Mouse (Mus musculus): ENCODE measurements around the gene Spata46.
A peak's percentile ranks its signal among the peaks of the same experiment; 100 is the strongest.

Gene Spata46

DNA sequence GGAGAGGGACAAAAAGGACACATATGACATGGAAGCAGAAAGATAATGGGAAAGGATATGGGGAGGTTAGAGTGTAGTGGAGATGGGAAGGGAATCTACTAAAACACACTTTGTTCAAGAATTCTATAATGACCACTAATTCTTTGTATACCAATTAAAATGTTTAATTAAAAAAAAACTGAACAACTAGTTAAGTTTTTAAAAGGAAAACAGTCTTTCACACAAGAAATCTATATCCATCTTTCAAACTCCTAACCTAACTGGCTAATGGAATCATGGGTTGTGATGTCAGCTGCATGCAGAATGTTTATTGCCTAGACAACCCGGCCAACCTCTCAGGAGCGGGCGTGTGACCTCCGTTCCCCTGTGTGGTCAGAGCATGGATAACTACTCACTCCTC lies at the start of gene Spata46:
Gene Spata46 (plus strand): TSS at position 301 of the 400 bp plus-strand sequence.
- no peak for DNase-seq (ENCODE audit: low spot score in 2 of 2)

DNA sequence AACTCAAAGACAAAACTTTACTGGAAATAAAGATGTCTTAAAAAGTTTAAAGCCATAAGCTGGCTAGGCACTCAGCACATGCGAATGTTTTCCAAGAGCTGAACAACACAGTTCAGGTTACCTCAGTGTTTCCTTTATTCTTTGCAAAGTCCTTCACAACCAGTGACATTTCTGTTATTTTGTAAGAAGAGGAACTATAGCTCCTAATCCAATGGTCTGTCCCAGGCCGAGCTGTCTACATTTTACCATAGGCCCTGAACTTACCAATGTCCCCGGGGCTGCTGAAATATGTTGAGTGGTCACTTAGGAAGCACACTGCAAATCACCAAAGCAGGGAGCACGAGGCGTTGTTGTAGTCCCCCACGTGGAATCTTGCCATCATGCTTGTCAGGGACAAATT lies 38.3 kb upstream of the Spata46 start:
- no peak for DNase-seq (ENCODE audit: low spot score in 2 of 2)

DNA sequence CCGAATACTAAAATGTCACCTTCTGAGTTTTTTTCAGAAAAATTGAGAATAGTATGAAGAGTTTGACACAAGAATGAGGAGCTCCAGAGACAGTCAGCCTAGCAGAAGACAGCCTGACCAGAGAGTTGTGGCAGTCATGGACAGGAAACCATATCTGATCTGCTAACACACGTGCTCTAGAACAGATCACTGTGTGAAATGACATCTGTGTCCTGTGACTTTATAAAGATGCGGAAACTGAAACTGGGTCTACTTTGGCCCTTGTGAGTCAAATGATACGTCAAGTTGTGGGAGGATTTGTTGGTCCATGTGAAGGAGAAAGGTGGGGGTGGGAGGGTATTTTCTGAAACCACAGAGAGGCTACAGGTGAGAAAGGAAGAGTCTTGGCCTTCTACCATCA lies 37.9 kb upstream of the Spata46 start:
- no peak for DNase-seq (ENCODE audit: low spot score in 2 of 2)

DNA sequence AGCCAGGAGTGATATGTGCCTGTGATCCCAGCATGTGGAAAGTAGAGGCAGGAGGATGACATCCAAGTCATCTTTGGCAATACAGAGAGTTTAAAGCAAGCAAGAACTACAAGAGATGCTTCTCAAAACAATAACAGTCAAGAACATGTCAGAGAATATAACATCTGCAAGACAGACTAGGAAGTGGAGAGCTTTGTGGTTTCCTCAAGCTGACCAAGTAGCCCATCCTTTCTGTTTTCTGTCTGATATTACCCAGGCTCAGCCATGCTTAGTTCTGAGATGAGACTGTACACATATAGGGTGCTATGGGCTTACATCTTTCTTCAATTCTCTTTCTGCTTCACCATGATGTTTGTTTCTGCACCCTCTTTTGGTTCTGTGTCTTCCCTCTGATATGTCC lies 35.4 kb upstream of the Spata46 start:
- no peak for DNase-seq (ENCODE audit: low spot score in 2 of 2)

DNA sequence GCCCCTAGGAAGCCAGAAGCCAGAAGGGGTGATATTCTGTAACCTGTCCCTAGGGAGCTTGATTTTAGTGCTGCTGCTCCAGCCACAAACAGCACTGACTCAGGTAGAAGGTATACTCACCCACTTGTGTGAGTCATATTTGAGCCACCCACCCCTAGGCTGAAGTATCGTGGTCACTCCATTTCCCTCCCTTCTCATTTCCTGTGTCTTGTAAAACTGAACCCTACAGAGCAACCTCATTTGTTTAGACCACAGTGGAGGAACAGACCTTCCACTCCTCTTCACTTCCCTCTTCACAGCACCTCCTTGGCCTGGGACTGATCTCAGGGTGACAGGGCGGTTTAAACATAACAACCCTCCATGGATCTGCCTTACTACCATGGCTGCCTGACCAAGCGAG lies 31.6 kb upstream of the Spata46 start, which contains the start of gene Sh2d1b1:
Gene Sh2d1b1 (plus strand): TSS at position 305 of the 400 bp plus-strand sequence.
- no peak for DNase-seq (ENCODE audit: low spot score in 2 of 2)

DNA sequence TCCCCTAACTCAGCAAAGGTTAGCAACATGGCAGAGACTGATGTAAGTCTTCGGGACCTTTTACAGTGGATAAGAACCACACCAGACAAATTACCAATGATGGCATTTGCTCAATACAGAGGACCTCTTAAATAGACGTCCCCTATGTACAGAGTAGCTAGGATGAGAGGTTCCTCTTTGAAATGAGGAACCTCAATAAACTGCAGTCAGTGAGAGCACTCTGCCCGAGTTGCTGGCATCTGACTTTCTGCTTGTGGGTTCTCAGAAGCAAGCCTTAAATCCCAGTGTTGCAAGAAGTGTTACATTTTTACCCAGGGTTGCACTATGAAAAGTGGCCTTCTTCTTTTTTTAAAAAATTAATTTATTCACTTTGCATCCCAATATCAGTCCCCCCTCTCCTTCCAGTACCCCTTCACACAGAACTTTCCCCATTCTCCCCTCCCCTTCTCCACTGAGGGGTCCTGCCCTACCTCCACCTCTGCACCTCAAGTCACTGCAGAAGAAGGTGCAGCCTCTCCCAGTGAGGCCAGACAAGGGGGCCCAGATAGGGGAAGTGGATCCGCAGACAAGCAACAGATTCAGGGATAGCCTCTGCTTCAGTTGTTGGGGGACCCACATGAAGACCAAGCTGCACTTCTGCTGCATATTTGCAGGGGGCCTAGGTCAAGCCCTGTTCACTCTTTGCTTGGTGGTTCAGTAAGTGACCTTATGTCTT lies 26.0 kb upstream of the Spata46 start:
- no peak for DNase-seq (ENCODE audit: low spot score in 2 of 2)

DNA sequence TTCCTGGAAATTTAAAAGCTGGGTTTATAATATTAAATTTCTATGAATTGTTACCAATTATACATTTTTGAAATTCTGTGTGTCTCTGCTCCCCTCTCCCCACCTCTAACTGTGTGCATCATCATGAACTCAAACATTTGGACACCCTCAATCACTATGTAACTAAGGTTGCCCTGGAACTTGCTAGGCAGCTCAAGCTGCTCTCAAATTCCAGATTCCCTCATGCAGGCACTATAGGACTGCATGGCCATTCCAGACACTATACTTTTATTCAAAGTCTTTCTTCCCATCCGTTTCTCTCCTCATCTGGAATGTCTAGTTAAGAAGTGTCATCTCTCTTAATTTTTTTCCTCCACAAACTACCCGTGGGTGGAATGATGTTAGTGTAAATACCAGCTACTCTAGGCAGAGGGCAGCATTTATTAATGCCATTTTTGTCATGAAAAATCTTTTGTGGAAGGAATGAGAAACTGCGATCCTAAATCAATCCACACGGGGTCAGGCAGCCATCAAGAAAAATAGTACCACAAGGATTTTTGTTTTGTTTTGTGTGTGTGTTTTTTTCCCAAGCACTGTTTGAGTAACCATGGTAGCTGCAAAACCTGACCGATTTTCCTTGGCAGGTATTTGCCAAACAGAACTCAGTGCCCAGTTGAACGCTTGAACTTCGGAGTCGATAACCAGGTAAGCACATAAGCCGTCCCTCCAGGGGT lies 16.2 kb upstream of the Spata46 start:
- peak in 1 of 2 experiments; percentile 25 for DNase-seq (ENCODE audit: low spot score in 2 of 2)

DNA sequence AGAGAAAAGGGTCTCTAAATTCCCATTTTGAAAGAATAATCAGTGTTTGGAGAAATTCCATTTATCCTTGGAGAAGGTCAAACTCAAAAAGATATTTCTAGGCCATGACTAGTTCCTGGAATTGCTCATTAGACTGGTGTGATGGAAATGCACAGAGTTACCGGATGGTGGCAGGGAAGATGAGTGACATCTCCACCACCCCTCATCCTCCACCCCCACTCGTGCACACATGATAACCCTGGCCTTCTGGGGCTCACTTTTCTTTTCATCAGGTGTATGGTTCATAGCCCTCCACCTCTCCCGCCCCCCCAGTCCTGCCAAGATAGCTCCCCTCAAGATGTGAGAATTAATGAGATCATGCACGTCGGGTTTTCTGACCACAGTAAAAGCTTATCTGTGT lies 15.3 kb upstream of the Spata46 start:
- no peak for DNase-seq (ENCODE audit: low spot score in 2 of 2)

DNA sequence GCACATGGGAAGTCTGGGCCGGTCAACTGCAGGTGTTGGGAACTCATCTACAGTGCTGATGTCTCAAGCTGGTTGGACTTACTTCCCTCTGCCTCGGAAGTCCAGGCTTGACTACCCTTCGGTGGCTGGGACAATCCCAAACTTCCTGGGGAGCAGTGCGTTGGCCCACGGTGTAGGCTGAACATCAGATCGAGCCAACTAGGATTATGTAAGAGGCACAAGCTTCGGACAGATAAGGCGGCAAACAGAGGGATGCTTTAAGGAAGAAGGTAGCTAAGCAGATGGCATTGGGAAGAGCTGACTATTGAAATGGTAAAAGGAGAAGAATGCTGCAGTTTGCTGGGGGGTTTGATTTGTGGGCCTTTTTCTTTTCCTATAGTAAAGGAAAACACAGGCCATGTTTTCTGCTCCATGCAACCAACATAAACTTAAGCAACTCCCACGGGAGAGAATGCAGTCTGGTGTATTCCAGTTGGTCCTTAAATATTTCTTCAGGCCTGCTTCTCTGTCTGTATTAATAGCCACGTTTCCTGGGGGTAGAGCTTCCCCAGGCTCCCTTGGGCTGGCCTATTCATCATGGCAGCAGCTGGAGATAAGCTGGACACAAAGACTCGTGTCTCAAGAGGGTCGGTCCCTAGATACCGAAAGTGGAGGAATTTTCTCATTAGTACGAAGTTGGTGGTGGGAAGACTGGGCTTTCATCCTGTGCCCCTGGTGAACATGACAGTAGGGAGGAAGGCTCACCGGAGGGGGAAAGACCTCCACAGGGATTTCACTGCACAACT lies 13.6 kb upstream of the Spata46 start:
- DNase-seq (ENCODE audit: low spot score in 2 of 2) = no peak

DNA sequence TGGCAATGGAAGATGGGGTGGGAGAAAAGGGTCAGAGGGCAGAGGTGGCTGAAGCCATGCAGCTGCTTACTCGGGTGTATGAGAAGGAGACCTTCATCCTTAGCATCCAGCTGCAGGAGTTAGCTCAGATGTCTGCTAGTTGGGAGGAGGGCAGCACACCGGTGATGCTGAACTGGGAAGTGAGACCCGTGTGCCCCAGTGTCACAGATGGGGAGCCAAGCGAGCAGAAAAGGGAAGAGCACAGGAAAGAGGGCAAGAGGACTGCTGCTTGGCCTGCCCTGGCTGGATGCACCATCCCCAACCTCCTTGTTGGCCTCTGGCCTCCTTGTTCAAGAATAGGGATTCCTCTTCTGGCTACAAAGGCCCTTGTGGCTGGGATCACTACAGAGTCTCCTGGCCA lies 9.1 kb upstream of the Spata46 start:
- no peak for DNase-seq (ENCODE audit: low spot score in 2 of 2)

DNA sequence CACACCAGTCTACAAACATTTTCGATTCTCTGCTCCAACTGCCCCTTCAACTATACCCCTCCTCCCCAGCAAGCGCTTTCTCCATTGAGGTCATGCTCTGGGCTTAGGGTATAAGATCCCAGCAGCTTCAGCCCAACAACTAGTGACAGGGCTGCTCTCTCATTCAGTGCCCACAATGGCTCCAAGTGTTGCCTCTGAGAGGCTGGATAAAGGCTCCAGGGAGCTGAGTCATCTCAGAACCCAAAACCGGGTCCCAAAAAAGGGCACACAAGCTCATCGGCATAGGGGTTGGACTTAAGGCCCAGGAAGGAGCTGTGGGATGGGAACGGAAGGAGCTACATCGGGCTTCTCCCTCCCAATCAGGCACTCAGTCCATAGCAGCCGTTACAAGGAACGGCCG lies 6.9 kb upstream of the Spata46 start:
- no peak for DNase-seq (ENCODE audit: low spot score in 2 of 2)

DNA sequence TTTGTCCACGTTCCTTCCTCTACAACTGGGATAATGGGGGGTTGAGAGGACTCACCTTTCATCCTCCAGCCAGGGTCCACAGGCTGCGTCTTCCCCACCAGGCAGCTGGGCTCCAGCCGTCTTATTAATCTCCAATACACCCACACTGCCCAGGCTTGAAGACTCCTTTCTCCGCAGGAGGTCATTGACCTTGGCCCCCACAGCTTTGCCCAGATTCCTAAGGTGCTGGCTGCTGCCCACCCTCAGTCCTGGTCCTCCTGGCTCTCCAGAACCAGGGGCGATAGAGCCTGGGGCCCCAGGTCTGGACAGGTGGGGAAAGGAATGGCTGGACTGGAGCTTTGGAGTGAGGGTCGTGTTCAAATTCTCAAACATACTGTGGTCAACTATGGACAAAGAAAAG lies 6.1 kb upstream of the Spata46 start:
- DNase-seq (ENCODE audit: low spot score in 2 of 2) = no peak

DNA sequence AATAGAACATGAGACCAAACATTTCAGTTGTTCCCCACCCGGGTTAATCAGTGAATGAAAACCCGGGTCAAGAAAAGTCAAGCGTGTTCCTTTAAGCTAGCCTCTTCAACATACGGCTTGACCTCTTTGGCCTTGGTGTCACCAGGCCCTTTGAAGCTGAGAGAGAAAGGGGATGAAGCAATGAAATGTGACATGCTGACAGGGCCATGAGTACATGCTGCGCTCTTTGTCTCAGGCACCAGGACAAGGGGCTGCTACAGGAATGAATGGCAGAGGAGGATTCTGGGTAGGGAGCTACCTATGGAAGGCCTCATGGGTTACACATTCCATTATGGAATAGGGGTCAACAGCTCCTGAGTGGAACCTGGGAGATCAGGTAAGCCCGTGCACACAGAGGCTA lies 5.5 kb upstream of the Spata46 start:
- DNase-seq (ENCODE audit: low spot score in 2 of 2) = no peak

DNA sequence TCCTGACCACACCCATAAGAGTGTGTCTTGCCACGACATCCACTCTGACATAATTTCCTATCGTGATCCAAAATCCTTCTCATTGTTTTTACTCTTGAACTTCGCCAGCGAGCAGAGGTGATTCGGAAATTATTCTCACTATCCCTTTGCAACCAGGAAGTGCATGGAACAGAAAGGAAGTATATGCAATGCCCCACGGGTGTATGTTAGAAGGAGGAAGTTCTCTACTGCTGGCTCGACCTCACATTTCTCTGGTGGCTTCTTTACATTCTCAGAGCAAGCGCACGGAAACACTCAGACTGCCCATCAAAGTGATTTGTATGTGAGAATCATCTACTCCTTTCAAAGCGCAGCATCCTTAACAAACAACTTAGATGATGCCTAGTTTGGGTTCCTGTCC lies 3.6 kb upstream of the Spata46 start:
- DNase-seq (ENCODE audit: low spot score in 2 of 2) = no peak

DNA sequence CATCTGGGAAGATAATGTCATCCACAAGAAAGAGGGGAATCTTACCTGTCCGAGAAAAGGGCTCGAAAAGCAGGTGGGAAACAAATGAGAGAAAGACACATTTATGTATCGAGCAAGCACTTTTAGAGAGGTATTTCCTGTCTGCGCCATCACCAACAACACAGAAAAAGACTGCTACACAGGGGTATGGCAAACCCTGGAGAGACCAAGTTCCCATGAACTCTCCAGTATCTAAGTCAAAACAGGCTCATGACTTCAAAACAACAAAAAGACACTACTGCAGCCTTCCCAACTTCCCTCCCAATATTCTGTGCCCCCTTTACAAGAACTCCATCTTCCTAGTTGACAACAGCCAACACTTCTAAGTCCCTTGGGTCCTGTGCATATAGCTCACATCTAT lies 2.4 kb upstream of the Spata46 start, which contains the start of gene Gm7694:
Gene Gm7694 (minus strand): TSS at position 101 of the 400 bp plus-strand sequence.
- DNase-seq (ENCODE audit: low spot score in 2 of 2) = no peak

DNA sequence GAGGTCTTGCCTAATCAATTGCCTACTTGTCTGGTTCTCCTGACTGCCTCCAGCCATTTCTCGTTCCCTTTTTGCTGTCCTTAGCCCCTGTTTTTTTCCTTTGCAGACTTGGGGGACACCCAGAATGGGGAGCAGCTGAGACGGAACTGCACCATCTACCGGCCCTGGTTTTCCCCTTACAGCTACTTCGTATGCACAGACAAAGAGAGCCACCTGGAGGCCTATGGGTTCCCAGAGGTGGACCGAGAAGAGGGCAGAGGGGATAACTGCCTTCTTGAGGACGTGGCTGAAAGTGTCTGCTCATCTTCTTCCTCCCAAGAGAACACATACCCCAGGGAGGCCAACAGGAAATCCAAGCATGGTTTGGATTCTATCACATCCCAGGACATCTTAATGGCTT lies 2.8 kb downstream of the Spata46 start:
- no peak for DNase-seq (ENCODE audit: low spot score in 2 of 2)

DNA sequence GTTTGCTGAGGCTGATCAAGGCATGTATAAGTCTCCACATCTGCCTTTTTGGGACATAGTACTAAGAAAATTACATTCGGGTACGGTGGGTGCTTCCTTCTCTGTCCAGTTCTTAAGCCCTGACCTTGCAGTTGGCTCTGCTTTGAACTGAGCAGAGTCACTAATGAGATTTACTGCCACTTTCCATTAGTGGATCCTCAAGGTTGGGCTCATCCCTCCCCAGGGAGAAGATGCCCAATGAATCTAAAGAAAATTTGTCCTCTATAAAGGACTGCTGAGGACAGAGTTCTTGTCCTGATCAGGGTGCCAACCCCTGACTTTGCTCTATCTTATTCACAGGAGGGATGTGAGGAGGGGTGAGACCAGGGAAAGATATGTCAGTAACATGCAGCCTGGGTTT lies 13.4 kb downstream of the Spata46 start:
- no peak for DNase-seq (ENCODE audit: low spot score in 2 of 2)

DNA sequence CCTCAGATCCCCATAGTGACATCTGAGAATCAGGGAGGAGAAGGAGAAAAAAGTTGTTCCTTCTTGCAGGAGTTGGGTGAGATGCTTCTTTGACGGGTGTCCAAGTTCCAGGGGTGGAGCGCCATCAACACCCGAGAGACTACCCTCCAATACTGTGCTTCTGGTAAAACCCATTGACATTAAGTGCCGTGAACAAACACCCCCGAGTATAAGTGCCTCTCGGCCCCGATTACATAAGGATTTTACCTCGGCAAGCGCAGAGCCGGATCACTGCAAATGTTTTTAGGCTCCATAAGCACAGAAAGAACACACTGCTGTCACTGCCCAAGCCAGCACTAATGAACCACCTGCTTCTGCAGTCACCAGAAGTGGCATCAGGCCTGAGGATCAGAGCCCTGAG lies 14.4 kb downstream of the Spata46 start:
- DNase-seq (ENCODE audit: low spot score in 2 of 2) = no peak

DNA sequence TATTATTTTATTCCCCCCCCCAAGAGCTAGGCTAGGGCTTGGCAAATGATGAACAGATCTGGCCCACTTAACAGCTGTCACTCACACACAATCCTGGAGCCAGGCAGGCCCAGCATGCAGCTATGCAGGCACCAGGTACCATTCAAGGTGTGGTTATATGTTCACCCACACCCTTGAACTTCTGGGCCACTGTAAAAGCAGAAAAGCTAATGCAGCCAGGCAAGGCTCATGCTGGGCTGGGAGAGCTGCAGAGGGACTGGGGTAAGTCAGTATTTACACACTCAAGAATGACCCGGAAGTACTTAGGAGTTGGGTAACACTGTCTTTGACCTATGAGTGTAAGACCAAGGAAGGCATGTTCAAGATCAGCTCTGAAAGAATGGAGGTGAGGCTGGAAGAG lies 15.7 kb downstream of the Spata46 start:
- DNase-seq (ENCODE audit: low spot score in 2 of 2) = no peak

DNA sequence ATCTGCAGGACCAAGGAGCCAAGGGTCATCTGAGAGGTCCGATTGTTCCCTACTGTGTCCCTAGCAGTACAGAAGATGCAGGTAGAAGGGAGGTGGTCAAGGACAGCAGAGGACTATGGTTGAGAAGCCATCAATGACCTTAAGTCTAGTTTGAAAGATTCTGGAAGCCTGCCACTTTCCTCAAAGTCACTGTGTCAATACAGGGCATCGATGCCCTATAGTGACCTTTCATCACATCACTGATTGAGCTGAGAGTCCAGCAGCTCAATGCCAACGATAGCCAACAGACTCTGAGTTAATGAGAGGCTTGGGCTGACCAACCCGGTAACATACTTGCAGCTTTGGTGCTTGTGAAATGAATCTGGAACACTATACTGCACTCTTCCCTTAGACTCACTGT lies 16.7 kb downstream of the Spata46 start:
- no peak for DNase-seq (ENCODE audit: low spot score in 2 of 2)

DNA sequence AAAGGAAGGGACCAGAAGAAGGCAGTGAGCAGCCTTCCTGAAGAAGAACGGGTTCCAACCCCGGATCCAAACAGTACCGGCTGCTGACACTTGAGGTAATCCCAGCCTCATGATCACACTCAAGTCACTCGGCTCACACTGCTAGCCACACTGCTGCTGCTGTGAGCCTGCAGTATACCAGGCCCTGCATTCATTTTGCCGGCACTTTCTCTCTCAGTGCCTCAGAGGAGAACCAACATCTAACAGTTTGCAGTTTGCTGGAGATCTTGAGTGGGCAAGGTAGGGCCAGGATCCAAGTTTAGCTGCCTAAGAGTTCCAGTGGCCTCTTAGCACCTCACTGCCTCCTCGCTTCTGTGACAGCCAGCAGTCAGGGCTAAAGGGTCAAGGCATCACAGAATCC lies 23.3 kb downstream of the Spata46 start:
- no peak for DNase-seq (ENCODE audit: low spot score in 2 of 2)

DNA sequence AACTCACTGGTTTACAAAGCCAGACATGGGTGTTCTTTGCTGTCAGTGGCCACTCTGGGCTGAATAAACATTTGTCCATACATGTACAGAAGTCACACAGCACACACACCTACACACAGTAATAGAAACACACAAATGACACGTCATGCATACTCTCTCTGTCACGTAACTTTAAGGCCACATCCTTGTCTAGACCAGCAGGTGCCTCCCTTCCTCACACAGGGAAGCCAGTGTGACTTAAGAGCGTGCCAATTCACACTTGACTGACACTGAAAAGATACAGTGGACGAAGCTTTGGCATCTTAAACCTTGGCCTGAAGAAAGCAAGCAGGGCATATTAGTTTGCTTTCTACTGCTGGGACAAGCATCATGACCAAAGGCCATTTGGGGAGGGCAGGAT lies 24.2 kb downstream of the Spata46 start:
- no peak for DNase-seq (ENCODE audit: low spot score in 2 of 2)

DNA sequence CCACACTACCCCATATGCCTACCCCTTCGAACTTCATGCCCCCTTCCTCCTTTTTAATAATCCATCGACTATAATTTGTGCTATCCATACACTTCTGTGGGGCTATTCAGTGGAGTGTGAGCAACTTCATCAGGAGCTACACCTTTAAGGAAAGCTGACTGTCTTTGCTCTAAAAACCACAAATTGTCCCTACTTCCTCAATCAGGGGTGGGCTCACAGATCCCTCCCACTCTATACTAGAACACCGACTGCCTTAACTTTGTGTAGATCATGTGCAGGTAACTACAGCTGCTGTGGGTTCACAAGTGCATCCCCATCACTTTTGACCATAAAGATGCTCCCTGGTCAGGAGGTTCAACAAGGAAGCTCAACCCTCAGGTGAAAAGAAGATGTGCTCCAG lies 31.3 kb downstream of the Spata46 start:
- DNase-seq (ENCODE audit: low spot score in 2 of 2) = no peak
